Mouse (Mus musculus): ENCODE measurements around the gene Ccdc188. TPM values are rescaled to one million over a fixed set of nuclear protein-coding genes. Genes with fewer than 3 reads are reported as not detected.

Gene Ccdc188
- total RNA-seq, 2 experiments from 2014 or later, result not detected

DNA sequence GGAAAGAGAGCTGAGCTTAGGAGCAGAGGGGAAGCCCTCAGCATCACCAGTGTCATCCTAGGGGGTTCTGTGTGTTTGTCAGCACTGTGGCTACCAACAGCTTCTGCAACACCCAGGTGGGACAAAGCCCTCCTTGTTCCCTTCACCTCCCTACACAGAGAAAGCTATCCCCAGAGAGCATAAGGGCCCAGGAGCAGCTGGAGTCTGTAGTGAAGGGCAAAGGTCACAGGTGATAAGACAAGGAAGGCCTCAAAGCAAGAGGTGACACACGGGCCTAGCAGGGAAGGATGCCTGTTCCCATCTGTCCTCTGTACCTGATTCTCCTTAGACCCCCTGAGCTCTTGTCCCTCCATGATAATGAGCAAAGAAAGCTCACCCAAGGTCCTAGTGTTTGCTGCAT, 16.1 kb upstream of the Ccdc188 start:
- DNase-seq (ENCODE audit: low spot score in 2 of 2), result no peak

DNA sequence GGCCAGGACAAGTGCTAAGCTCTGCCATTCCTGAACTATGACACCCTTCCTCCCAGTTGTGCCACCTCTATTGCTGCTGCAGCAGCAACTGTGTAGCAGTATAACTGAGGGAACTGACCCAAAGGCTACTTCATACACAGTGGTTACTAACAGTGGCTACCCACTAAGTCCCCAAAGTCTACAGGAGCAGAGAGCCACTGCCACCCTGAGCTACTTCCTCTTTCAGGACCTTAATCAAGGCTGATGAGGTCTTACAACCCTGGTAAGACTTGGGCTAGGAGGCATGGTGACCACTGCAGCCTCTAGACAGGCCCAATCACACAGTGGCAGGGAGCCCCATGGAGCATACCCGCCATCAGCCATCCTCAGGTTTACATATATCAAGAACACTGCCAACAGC, 15.6 kb upstream of the Ccdc188 start:
- no peak for DNase-seq (ENCODE audit: low spot score in 2 of 2)

DNA sequence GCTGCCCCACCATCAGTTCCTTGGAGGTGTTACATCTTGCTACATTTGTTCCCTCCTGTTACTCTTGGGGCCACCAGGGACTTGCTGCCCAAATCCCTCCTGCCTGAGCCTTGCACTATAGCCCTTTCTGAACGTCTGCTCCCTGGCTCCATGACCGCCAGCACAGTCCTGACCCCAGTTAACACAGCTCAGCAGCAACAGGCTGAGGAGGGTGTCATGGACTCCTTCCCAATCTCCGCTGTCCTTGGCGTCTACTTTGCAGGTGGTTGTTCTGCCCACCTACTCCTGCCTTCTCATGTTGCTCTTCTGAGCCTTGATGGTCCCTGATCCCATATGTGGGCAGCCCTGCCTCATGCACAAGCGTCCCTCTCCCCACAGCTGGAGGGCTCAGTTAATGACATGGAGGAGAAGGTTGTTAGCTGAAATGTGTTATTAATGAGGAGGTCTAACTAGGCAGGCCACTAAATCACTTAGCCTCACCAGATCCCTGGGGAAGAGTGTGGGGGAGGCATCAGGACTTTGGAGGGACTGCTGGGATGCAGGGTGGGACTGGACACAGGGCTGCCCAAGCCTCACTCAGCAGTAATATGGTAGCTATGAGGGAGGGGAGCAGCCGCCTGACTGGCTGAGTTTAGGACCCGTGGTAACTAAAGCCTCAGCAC, 14.1 kb upstream of the Ccdc188 start:
- DNase-seq (ENCODE audit: low spot score in 2 of 2), result no peak

DNA sequence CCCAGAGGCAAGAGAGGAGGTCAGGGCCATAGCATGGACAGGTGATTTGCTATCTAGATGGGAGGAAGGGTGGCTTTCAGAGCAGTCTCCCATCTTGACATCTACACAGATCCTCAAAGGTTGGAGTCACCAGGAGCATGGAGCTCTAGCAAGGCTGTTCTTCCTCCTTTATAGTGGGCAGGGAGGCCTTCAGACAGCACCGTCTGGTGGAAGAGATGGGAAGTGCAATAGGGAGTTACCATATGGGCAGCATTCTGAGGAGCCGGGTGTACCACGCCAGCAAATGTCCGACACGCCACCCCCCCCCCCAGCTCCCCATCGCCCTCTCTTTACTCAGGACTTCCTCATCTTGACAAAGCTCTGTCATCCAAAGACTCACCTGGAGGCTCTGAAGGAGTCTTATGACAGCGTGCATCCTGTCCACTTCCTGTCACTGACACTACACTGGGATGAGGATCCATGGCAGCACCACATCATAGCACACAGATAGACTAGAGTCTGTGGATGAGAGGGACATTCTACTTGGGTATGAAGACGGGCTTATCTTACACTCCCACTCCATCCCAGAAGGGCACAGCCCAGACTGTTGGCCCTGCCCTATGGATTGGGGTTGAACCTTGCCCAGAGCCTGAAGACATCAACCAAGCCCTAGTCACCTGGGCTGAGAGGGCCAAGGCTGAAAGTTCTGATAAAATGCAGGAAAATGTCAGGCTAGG, 6.8 kb upstream of the Ccdc188 start:
- DNase-seq (ENCODE audit: low spot score in 2 of 2), result peak; percentile 82 to 88

DNA sequence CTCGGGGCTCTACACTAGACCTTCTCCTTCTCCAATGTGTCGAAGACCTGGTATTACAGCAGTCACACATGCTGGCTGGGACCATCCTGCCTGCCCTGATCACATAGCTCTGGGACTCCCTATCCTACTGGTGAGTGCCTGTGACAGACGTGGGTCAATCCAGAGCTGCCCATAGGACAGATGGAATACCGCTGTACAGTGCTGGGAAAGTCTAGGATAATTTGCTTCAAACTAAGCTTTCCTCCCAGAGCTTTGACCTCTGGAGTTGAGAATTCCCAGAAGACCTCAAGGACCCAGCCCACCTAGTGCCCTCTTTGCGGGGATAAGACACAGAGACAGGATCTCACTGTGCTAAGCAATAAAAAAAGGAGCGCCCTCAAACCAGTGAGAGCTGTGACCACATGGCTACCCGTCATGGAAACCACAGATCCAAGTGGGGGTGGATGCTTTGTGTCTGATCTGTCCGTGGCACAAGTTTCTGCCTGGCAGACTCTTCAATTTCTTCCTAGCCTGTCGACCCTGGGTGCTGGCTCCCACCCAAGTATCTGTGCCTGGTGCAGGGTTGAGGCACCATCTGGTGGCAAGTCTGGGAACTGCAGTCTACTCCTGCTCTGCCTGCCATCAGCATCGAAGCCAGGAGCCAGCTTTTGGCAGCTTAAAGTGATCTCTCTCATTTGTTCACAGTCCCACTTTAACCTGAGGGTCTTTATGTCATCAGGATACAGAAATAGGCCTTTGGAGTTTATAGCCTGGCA, 6.1 kb upstream of the Ccdc188 start:
- peak; percentile 93 to 98 for DNase-seq (ENCODE audit: low spot score in 2 of 2)

DNA sequence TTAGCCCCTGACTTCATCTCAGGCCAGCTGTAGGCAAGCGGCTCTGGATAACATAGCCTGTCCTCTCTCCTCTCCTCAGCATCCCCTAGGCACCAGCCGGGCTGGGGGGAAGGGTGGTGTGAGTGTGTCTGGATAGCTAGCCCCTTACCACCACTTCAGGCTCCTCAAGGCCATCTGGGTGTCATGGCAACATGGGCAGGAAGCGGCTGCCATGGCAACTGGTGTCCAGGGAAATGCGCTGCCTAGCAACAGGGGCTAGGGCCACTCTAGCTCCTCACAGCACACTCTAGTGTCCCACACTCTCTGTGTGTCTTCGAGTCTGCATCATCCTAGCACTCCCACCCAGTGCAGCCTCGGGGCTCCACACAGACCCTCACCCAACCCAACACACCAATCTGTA, 4.0 kb upstream of the Ccdc188 start:
- peak; percentile 55 to 74 for DNase-seq (ENCODE audit: low spot score in 2 of 2)

DNA sequence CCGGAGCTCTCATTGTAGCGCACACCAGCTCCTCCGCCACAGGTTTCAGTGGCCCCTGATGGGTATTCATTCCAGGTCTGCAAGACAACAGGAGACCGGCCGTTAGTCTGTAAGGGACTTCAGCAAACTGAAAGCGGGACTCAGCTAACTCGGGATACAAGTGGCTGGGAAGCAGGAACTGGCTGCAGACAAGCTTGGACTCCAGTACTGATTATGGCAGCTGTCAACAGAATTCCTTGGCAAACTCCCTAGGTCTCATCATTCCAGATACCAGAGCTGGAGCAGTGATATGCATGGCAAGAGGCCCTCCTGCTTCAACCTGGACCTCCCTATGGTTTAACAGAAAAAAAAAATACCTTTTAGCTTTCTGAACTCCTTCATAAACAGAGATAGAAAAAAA, 2.8 kb upstream of the Ccdc188 start:
- no peak for DNase-seq (ENCODE audit: low spot score in 2 of 2)

DNA sequence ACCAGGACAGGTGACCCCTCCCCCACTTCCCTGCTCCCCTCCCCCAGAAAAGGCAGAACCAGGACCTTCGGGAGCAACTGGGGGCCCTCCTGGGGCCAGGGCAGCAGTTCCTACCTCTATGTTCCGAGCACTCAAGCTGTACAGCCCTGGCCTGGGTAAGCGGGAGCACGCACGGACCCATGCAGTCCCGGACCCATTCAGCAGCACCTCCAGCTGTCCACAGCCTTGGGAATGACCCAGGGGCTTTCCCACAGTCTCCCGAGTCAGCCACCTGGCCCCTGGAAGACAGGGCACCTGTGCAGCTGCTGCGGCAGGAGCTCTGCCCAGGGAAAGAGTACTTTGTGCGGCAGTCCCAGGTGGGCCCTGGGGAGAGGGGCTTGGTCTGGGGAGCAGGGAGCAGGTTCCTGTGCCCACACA, 909 bp downstream of the Ccdc188 start:
- no peak for DNase-seq (ENCODE audit: low spot score in 2 of 2)

DNA sequence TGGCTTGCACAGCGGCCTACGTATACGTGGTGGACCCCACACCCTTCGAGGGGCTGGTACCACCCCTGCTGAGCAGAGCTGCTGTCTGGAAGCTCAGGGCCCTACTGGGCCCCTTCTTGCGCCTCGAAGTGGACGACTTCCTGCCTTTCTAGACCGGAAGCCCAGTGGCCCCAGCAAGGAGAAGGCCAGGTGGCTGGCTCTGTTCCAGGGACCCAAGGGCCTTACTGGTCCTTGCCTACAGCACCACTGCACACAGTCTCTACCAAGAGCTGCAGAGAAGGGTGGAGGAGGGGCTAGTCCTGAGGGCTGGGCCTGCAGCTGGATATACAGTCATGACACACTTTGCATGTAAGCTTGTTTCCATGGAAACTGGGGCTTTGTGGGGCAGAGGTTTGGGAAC, 2.3 kb downstream of the Ccdc188 start:
- DNase-seq (ENCODE audit: low spot score in 2 of 2), result no peak

DNA sequence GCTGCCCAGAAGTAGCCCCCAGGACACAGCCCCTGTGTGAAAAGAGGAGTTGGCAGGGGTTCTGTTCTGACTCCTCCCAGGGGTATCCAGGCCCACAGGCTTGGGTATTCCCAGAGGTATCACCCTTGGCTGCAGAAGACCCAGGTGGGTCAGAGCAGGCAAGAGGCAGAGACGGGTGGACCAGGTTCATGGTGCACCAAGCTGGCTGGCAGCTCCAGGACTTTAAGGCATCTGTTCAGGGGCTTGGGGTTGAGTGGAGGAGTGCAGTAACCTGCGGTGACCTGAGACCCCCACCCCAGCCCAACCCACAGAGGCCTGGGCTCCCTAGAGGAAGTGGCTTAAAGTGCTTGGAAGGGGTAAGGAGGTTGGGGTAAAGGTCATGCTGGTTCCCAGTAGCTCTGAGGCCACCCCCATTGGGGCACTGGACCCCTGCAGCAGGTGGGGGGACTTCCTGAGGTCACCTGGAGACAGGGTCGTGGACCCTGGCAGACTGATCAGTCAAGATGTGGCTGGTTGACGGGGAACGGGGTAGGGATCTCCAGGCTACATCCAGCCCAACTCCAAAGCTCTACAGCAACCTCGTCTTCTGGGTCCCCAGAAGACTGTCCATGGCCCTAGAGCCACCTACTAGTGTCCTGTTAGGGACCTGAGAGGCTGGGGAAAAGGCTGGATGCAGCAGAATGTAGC, 3.3 kb downstream of the Ccdc188 start:
- DNase-seq (ENCODE audit: low spot score in 2 of 2), result no peak

DNA sequence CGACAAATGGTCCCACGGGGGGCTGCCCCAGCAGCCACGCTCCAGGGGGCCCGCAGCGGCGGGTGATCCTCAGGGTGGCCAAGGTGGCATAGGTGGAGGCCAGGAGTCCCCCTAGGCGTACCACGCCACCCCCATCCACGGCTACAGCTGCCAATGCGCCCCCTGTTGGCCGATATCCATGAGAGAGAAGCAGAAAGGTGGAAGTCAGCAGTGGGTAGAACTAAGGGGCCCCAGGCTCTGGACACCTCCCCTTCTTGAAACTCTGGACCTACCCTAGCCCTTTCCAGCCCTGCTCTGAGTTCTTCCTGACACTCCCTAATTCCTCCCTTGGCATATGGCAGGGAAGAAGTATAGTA, 3.8 kb downstream of the Ccdc188 start:
- DNase-seq (ENCODE audit: low spot score in 2 of 2), result no peak

DNA sequence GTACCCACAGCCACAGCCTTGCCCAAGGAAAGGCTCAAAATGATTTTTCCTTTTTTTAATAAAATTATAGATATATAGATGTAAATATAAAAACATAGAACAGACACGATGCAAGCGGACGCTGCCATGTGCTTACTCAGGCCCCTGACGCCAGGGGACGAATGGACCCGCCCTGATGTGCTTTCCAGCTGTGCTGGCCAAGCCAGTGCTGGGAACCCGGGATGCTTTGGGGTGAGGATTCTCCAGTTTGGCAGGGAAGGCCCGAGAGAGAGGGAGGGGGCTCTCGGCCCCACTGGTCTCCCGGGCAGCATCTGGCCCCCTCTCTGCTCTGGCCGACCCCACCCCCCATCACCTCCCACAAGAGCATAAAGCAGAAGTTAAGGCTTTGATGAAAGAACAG, 4.5 kb downstream of the Ccdc188 start:
- DNase-seq (ENCODE audit: low spot score in 2 of 2), result no peak

DNA sequence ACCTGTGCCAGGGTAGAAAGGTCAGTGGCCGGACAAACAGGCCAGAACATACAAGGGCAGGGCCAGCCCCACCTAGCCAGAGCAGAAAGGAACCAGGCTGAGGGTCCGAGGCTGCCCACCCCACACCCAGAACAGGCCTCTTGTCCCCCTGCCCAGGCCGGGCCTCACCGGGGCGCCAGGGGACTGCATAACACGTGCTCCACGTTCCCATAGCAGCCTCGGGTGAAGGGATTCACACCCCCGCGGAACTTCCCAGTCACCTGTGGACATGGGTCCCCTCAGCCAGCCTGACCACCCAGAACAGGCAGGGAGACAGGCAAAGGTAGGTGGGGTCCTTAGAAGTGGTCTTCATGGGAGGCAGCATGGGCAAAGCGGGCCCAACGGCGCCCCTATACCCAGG, 9.5 kb downstream of the Ccdc188 start:
- DNase-seq (ENCODE audit: low spot score in 2 of 2), result no peak

DNA sequence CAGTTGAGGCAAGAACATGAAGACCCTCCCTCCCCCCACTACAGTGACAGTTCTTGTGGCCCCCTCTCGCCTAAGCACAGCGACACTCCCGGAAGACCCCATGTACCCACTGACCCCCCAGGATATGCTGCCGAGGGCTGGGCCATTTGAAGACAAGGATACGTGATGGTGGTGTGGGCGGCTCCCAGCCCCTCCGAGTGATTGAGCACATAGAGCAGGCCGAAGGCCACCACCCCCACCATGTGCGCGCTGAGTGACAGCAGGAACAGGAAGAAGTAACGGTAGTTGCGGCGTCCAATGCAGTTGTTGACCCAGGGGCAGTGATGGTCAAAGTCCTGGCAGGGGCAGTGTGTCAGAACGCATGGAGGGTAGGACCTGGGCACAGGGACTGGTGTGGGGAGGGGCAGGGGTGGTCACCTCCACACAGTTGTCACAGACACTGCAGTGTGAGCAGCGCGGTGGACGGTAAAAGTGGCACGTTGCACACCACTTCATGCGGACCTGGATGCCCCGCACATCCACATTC, 10.3 kb downstream of the Ccdc188 start:
- no peak for DNase-seq (ENCODE audit: low spot score in 2 of 2)

DNA sequence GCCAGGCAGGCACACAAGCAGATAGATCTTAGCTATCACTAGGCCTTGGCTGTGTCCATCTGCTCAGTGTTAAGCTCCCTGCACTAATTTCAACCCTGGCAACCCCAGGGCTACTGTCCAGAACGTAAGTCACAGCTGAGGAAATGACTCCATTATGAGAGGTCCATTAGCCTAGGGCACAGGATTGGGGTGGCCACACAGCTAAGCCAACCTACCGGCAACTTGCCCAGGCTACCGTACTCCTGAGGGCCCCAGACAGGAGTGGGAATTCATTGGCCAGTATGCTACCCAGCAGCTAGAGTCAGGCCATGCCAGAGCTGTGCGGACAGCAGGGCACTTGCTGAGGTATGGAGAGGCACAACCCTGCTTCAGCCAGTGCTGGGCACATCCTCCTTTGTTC, 11.2 kb downstream of the Ccdc188 start:
- no peak for DNase-seq (ENCODE audit: low spot score in 2 of 2)

DNA sequence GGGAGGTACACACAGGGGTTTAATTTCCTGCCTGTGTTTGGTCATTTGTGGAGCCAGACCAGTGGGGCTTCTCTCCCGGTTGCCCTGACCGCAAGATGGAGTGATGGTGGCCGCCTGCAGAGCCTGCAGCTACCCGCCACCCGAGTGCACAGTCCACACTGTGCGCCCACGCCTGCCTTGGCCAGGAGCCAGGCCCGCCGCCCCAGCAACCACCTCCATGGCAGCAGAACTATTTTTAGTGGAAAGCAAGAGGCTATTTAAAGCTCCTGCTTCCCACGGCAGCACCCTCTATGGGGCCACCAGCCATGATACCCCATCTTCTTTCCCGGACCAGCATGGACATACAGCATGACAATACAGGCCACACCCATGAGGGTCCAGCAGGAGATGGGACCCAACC, 11.9 kb downstream of the Ccdc188 start:
- DNase-seq (ENCODE audit: low spot score in 2 of 2), result peak; percentile 86 to 94

DNA sequence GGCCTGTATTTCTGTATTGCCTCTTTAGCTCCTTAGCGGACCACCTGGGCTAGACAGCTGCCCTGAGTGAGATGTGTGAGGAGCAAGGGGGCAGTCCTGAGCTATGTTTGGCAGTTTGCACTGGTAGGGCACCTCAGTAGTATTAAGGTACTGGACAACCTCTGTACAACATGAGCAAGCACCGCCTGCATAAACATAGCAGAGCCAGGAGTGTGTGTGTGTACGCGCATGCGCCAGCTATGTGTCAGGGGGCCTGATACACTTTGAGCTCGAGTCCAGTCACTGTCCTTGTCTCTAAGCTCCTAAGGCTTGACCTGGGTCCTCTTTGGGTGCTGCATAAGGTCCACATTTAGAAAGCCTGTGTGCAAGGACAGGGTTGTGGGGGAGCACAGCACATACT, 12.9 kb downstream of the Ccdc188 start:
- no peak for DNase-seq (ENCODE audit: low spot score in 2 of 2)

DNA sequence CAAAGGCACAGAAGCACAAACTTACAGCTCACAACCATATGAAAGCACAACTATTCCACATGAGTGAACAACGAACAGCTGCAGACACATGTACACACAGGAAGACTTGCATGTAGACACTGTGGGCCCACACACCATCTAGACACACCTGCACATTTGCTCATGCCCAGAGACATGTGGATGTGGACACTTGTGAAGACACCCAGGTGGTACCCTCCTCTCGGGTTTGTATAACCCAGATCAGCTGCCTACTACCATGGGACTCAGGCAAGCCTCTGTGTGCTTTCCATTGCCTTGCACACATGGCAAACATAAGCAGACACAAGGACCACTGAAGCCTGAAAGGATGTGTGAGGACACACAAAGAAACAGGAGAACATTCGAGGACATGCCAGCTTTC, 13.4 kb downstream of the Ccdc188 start:
- no peak for DNase-seq (ENCODE audit: low spot score in 2 of 2)

DNA sequence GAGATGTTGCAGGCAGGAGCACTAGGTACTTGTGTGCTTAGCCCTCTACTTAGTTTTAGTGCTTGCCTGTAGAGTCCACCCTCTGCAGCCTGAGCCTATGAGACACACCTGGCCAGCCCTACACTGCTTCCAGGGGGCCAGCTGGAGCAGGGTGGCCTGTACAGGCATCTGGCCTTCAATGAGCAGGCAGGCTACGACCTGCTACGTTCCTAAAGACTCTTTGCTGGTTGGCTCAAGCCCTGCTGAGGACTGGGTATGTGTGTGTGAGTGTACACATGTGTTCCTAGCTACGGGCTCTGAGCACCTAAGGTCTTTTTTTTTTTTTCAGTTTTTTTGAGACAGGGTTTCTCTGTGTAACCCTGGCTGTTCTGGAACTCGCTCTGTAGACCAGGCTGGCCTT, 13.8 kb downstream of the Ccdc188 start:
- DNase-seq (ENCODE audit: low spot score in 2 of 2), result no peak

DNA sequence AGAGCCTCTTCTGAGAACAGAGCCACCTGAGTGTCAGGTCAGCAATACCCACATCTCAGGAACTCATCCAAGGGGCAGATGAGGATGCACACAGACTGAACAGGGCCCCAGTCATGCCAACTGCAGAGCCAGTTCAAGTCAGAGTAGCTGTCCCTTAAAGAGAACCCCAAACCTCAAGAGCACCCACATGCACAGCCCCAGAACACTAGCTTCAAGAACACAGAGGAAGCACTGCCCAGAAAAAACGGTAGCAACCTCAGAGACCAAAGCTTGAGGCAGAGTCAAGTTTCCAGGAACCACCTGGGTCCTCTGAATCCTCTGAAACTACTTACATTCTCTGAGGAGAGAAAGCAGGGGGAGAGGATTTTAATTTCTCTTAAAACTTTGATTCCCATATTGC, 15.8 kb downstream of the Ccdc188 start:
- DNase-seq (ENCODE audit: low spot score in 2 of 2), result no peak

DNA sequence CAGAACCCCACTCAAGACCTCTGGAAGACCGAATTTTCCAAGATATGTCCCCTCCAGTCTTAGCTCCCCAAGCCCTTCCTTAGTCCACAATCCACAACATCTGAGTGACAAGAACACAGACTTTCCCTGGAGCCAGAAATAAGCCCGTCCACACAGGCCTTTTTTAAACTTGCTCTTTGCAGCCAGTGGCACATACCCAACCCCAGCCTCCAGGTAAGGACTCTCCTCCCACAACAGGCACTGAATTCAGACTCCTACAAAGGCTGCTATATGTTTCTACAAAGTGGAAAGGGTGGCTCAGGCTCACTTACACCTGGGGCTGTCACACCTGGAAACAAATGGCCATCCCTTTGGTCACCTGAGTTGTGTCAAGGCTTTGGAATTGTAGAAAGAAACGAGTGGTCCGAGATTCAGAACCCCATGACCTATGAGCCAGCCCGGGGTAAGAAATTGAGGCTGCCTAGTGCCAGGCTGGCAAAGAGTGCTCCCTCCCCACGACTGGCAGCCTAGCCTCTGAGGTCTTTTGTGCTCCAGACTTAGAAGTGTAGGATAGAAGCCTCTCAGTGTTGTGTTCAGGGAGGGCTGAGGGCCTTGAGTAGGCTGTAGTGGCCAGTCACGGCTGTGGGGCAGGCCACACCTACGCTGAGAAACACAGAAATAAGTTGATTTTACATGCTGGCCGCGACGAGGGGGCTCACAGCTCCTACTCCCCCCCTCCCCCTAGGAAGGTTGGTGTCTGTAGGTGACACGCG, 16.4 kb downstream of the Ccdc188 start:
- DNase-seq (ENCODE audit: low spot score in 2 of 2), result no peak

Data from left cerebral cortex, adult 18-20 months (tissue).